24 mouse cellular contexts compared by ENCODE assay signal in the genomic region with DNA sequence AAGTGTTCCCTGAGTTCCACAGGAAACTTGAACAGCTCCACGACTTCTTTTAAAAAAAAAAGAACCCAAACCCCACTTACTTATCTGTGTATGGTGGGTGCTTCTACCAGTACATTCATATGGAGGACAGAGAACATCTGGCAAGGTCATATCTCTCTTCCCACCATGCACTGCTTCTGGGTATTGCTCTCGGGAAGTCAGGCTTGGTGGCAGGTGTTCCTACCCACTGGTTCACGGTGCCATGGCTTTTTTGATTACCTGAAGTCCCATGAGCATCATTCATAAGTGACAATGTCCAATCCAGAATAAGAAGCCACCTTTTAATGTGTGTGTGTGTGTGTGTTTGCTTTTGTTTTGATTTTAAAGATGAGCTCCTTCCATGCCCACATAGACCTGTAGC.
DNase-seq lines count a peak whose midpoint lies in the region; ATAC-seq and TF ChIP-seq lines count a peak whose summit lies in the region.
"Had no signal": no experiment of that assay in that cellular context is flagged by ENCODE, and none has a peak within 500 bp of the region (broad histone marks: within the 10 kb centered on the region; RNA-seq: fewer than 3 reads in every experiment).

No protein-coding gene starts in this region.

- no peaks in the 10 kb centered on the region for H3K36me3 ChIP-seq in heart, postnatal 0 days (replicated peaks; ENCODE audit: control insufficient read depth, insufficient read depth, low read length)
- no peaks in the 10 kb centered on the region for H3K36me3 ChIP-seq in heart, embryonic 12.5 days
- no peaks in the 10 kb centered on the region for H3K36me3 ChIP-seq in lung, embryonic 16.5 days (ENCODE audit: control insufficient read depth, insufficient read depth, low read length)
- H3K36me3 ChIP-seq: embryonic facial prominence, embryonic 10.5 days; embryonic facial prominence, embryonic 13.5 days; forebrain, embryonic 12.5 days; forebrain, embryonic 15.5 days; heart, embryonic 13.5 days; hindbrain, embryonic 10.5 days; hindbrain, embryonic 13.5 days had no signal

- no peaks in the 10 kb centered on the region; the same call in none of the 2 replicates for H3K4me1 ChIP-seq in heart, postnatal 0 days (ENCODE audit: control insufficient read depth, insufficient read depth)
- peaks cover 16% of the 10 kb centered on the region for H3K4me1 ChIP-seq in heart, embryonic 12.5 days (replicated peaks)
- H3K4me1 ChIP-seq in lung, embryonic 16.5 days (replicated peaks; ENCODE audit: control insufficient read depth, insufficient read depth, low read length), result 0 out of 2 replicates have a peak, but pooled peaks cover 2% of the 10 kb centered on the region
- peaks cover 8% of the 10 kb centered on the region for H3K4me1 ChIP-seq in brown adipose tissue, adult 24 weeks (ENCODE audit: control insufficient read depth, insufficient read depth, insufficient read length, low read length)
- H3K4me1 ChIP-seq: embryonic facial prominence, embryonic 10.5 days; embryonic facial prominence, embryonic 13.5 days had no signal

- no peak overlapping the region for H3K4me2 ChIP-seq in heart, postnatal 0 days (ENCODE audit: low read depth, low read length)
- H3K4me2 ChIP-seq in heart, embryonic 12.5 days, result no peak overlapping the region
- H3K4me2 ChIP-seq in lung, embryonic 16.5 days (ENCODE audit: low read depth, low read length), result no peak overlapping the region
- H3K4me2 ChIP-seq: embryonic facial prominence, embryonic 13.5 days; forebrain, embryonic 12.5 days; forebrain, embryonic 15.5 days; heart, embryonic 13.5 days; hindbrain, embryonic 13.5 days had no signal

- no peaks in the 10 kb centered on the region for H3K9me3 ChIP-seq in heart, postnatal 0 days (replicated peaks; ENCODE audit: control insufficient read depth, low read length)
- no peaks in the 10 kb centered on the region for H3K9me3 ChIP-seq in heart, embryonic 12.5 days (replicated peaks)
- H3K9me3 ChIP-seq in lung, embryonic 16.5 days (ENCODE audit: control insufficient read depth, low read length), result no peaks in the 10 kb centered on the region
- H3K9me3 ChIP-seq: embryonic facial prominence, embryonic 10.5 days; embryonic facial prominence, embryonic 13.5 days; forebrain, embryonic 12.5 days; forebrain, embryonic 15.5 days; heart, embryonic 13.5 days; hindbrain, embryonic 10.5 days; hindbrain, embryonic 13.5 days had no signal

- no peak overlapping the region for H3K4me3 ChIP-seq in heart, postnatal 0 days (ENCODE audit: low read depth, low read length)
- no peak overlapping the region for H3K4me3 ChIP-seq in heart, embryonic 12.5 days
- no peak overlapping the region for H3K4me3 ChIP-seq in lung, embryonic 16.5 days (ENCODE audit: low read length)
- H3K4me3 ChIP-seq in brown adipose tissue, adult 24 weeks (ENCODE audit: insufficient read depth, low read depth, low read length), result no peak overlapping the region
- H3K4me3 ChIP-seq: embryonic facial prominence, embryonic 10.5 days; embryonic facial prominence, embryonic 13.5 days; erythroblast, embryonic 14.5 days; forebrain, embryonic 12.5 days; forebrain, embryonic 15.5 days; heart, embryonic 13.5 days; hindbrain, embryonic 10.5 days; hindbrain, embryonic 13.5 days had no signal

- no peak for TF ChIP-seq CTCF in heart, postnatal 0 days (IDR thresholded peaks at IDR 0.05; ENCODE audit: low read depth)

- H3K27ac ChIP-seq in heart, postnatal 0 days (ENCODE audit: low read depth), result peak overlapping the region; percentile 53
- H3K27ac ChIP-seq in heart, embryonic 12.5 days (ENCODE audit: poor library complexity, severe bottlenecking), result no peak overlapping the region
- H3K27ac ChIP-seq in lung, embryonic 16.5 days (ENCODE audit: low read length), result 0 out of 2 replicates have a peak overlapping the region, but pooled peaks have one; percentile 9
- H3K27ac ChIP-seq in brown adipose tissue, adult 24 weeks (replicated peaks; ENCODE audit: low read depth, low read length), result 0 out of 2 replicates have a peak overlapping the region, but pooled peaks have one; percentile 8
- H3K27ac ChIP-seq: embryonic facial prominence, embryonic 10.5 days; embryonic facial prominence, embryonic 13.5 days; forebrain, embryonic 12.5 days; forebrain, embryonic 15.5 days; heart, embryonic 13.5 days; hindbrain, embryonic 10.5 days; hindbrain, embryonic 13.5 days had no signal

- DNase-seq in heart, postnatal 0 days (ENCODE audit: low spot score), result no peak
- no peak for DNase-seq in lung, postnatal 10 days
- no peak for DNase-seq in left cerebral cortex, adult 18-20 months (ENCODE audit: low spot score in 2 of 2)
- DNase-seq: adrenal gland, adult 2 months; adrenal gland, postnatal 14 days; cerebellum, adult 11-12 months; cerebellum, adult 8-10 months; cerebellum, postnatal 10 days; cerebellum, postnatal 36 days; embryo, embryonic 11 days; gastrocnemius, postnatal 25 days had no signal

- no peak overlapping the region for H3K9ac ChIP-seq in heart, postnatal 0 days (replicated peaks; ENCODE audit: low read depth, low read length)
- H3K9ac ChIP-seq in heart, embryonic 12.5 days, result no peak overlapping the region
- H3K9ac ChIP-seq in lung, embryonic 16.5 days (ENCODE audit: low read length), result no peak overlapping the region
- H3K9ac ChIP-seq: embryonic facial prominence, embryonic 13.5 days; forebrain, embryonic 12.5 days; forebrain, embryonic 15.5 days; heart, embryonic 13.5 days; hindbrain, embryonic 13.5 days had no signal

- TF ChIP-seq EP300 in heart, postnatal 0 days (IDR thresholded peaks at IDR 0.05; ENCODE audit: low read depth), result no peak

- 33% methylated on average over 3 of the region's 3 CpGs for WGBS in heart, postnatal 0 days
- WGBS in heart, embryonic 12.5 days, result 52% methylated on average over 3 of the region's 3 CpGs
- WGBS in lung, embryonic 16.5 days, result 45% methylated on average over 3 of the region's 3 CpGs

- no peak for ATAC-seq in heart, postnatal 0 days (ENCODE audit: insufficient read depth, low read depth)
- no peak for ATAC-seq in heart, embryonic 12.5 days (ENCODE audit: insufficient number of reproducible peaks, low FRiP score)
- no peak for ATAC-seq in lung, embryonic 16.5 days (ENCODE audit: low read depth)
- ATAC-seq: CD4-positive, CD25-positive, alpha-beta regulatory T cell, adult 4 months; forebrain, embryonic 15.5 days; hindbrain, embryonic 16.5 days had no signal

- no peaks in the 10 kb centered on the region for H3K27me3 ChIP-seq in heart, postnatal 0 days (ENCODE audit: control insufficient read depth, insufficient read depth, low read length)
- H3K27me3 ChIP-seq in heart, embryonic 12.5 days (replicated peaks), result no peaks in the 10 kb centered on the region
- H3K27me3 ChIP-seq in lung, embryonic 16.5 days (ENCODE audit: control insufficient read depth, insufficient read depth, low read depth, low read length), result no peaks in the 10 kb centered on the region
- H3K27me3 ChIP-seq: embryonic facial prominence, embryonic 13.5 days; forebrain, embryonic 12.5 days; forebrain, embryonic 15.5 days; heart, embryonic 13.5 days; hindbrain, embryonic 13.5 days had no signal
